Mouse (Mus musculus): ENCODE results near the gene Arhgef26. TPM values are rescaled to one million over a fixed set of nuclear protein-coding genes. Genes with fewer than 3 reads are reported as not detected.
A peak's percentile ranks its signal among the peaks of the same experiment; 100 is the strongest.

Arhgef26 gene
- total and polyA plus RNA-seq, 2 experiments from 2014 or later: 21.7 to 31.3 TPM

- Histone ChIP-seq H3K4me3 (ENCODE audit: low read length) (no peak overlapping the region), H3K9me3 (ENCODE audit: low read length) (no peaks in the 10 kb centered on the region), H3K4me2 (ENCODE audit: low read depth, low read length) (no peak overlapping the region), H3K27ac (no peak overlapping the region), H3K4me1 (ENCODE audit: insufficient read depth, low read length) (no peaks in the 10 kb centered on the region), H3K36me3 (ENCODE audit: insufficient read depth, low read length) (no peaks in the 10 kb centered on the region), H3K27me3 (ENCODE audit: insufficient read depth, low read length) (no peaks in the 10 kb centered on the region), H3K9ac (replicated peaks; ENCODE audit: low read length) (no peak overlapping the region)
- TF ChIP-seq CTCF (IDR thresholded peaks at IDR 0.05; ENCODE audit: low read depth): no peak
- no peak for ATAC-seq
- DNase-seq (ENCODE audit: low spot score): no peak
- 68% methylated on average over 5 of the region's 5 CpGs for WGBS
Observed at GRCm38 (mm10) chr3:62379946-62380345, 41.8 kb downstream of the Arhgef26 start.

DNA sequence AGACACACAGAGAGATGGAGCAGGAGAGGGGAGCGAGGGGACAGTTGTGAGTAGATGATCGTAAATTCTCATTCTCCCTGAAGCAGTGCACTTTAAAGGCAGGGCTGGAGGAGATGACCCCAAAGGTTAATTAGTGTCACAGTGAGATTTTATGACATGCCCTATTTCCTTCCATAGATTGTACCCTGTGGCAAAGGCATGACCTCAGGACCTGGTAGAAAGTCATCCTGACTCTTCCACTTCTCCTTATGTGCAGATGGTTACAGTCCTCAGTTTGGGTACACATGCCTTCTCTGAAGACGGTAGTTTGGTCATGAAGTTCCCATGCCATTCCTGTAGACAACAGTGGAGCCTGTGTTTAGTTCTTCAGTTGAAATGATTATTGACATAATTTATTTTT, 42.3 kb downstream of the Arhgef26 start:
- DNase-seq (ENCODE audit: low spot score) (no peak), ATAC-seq (no peak)
- Histone ChIP-seq H3K4me2 (ENCODE audit: low read depth, low read length) (no peak overlapping the region), H3K4me1 (ENCODE audit: insufficient read depth, low read length) (no peaks in the 10 kb centered on the region), H3K36me3 (ENCODE audit: insufficient read depth, low read length) (no peaks in the 10 kb centered on the region), H3K27ac (no peak overlapping the region), H3K9me3 (ENCODE audit: low read length) (no peaks in the 10 kb centered on the region), H3K27me3 (ENCODE audit: insufficient read depth, low read length) (no peaks in the 10 kb centered on the region), H3K9ac (replicated peaks; ENCODE audit: low read length) (no peak overlapping the region), H3K4me3 (ENCODE audit: low read length) (no peak overlapping the region)
- no peak for TF ChIP-seq CTCF (IDR thresholded peaks at IDR 0.05; ENCODE audit: low read depth)
- WGBS: 78% methylated on average over 3 of the region's 3 CpGs

GRCm38 (mm10) chr3:62382853-62383252, 44.7 kb downstream of the Arhgef26 start:
- no peak for TF ChIP-seq CTCF (IDR thresholded peaks at IDR 0.05; ENCODE audit: low read depth)
- ATAC-seq (no peak), DNase-seq (ENCODE audit: low spot score) (no peak)
- 83% methylated on average over 1 of the region's 1 CpGs for WGBS
- H3K27me3 ChIP-seq (ENCODE audit: insufficient read depth, low read length): no peaks in the 10 kb centered on the region
- no peaks in the 10 kb centered on the region for H3K36me3 ChIP-seq (ENCODE audit: insufficient read depth, low read length)
- no peak overlapping the region for H3K27ac ChIP-seq
- H3K4me3 ChIP-seq (ENCODE audit: low read length): no peak overlapping the region
- H3K4me1 ChIP-seq (ENCODE audit: insufficient read depth, low read length): no peaks in the 10 kb centered on the region
- no peaks in the 10 kb centered on the region for H3K9me3 ChIP-seq (ENCODE audit: low read length)
- no peak overlapping the region for H3K4me2 ChIP-seq (ENCODE audit: low read depth, low read length)
- no peak overlapping the region for H3K9ac ChIP-seq (replicated peaks; ENCODE audit: low read length)

DNA sequence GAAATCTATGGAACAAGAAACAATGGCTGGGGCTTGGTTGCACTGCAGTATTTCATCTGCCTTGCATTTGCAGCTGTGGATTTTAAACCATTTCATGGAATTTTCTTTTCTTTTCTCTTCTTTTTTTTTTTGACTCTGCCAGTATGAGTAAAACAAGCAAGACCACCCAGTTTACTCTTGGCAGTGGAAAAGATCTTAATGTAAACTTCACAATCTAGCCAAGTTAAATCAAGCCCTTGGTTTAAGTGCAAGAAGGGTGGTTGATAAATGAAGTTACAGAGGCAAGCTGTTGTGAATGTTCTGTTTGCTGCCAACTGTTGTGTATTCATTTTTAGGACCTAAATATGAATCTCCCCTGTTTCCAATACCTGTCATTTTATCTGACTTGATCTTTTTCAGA, 54.5 kb downstream of the Arhgef26 start:
- DNase-seq (ENCODE audit: low spot score): no peak
- ATAC-seq: no peak

GRCm38 (mm10) chr3:62394284-62394683, 56.1 kb downstream of the Arhgef26 start:
- no peak overlapping the region for H3K4me2 ChIP-seq (ENCODE audit: low read depth, low read length)
- H3K4me1 ChIP-seq (ENCODE audit: insufficient read depth, low read length): 0 out of 2 replicates have a peak, but pooled peaks cover 3% of the 10 kb centered on the region
- no peaks in the 10 kb centered on the region for H3K9me3 ChIP-seq (ENCODE audit: low read length)
- peak; percentile 61; the same call in 1 of the 2 replicates for ATAC-seq
- no peaks in the 10 kb centered on the region for H3K27me3 ChIP-seq (ENCODE audit: insufficient read depth, low read length)
- WGBS: 24% methylated on average over 7 of the region's 7 CpGs
- peak; percentile 30 for DNase-seq (ENCODE audit: low spot score)
- no peak for TF ChIP-seq CTCF (IDR thresholded peaks at IDR 0.05; ENCODE audit: low read depth)
- no peak overlapping the region for H3K4me3 ChIP-seq (ENCODE audit: low read length)
- no peak overlapping the region for H3K27ac ChIP-seq
- no peak overlapping the region for H3K9ac ChIP-seq (replicated peaks; ENCODE audit: low read length)
- no peaks in the 10 kb centered on the region for H3K36me3 ChIP-seq (ENCODE audit: insufficient read depth, low read length)

More for the DNA sequence above, 54.5 kb downstream of the Arhgef26 start:
- Histone ChIP-seq H3K4me3 (ENCODE audit: low read length) (no peak overlapping the region), H3K27ac (no peak overlapping the region), H3K9me3 (ENCODE audit: low read length) (no peaks in the 10 kb centered on the region), H3K4me2 (ENCODE audit: low read depth, low read length) (no peak overlapping the region), H3K36me3 (ENCODE audit: insufficient read depth, low read length) (no peaks in the 10 kb centered on the region), H3K4me1 (ENCODE audit: insufficient read depth, low read length) (0 out of 2 replicates have a peak, but pooled peaks cover 3% of the 10 kb centered on the region), H3K9ac (replicated peaks; ENCODE audit: low read length) (no peak overlapping the region), H3K27me3 (ENCODE audit: insufficient read depth, low read length) (no peaks in the 10 kb centered on the region)
- TF ChIP-seq CTCF (IDR thresholded peaks at IDR 0.05; ENCODE audit: low read depth): no peak

- WGBS: 81% methylated on average over 5 of the region's 5 CpGs
Observed at GRCm38 (mm10) chr3:62395368-62395767, 57.2 kb downstream of the Arhgef26 start.

DNA sequence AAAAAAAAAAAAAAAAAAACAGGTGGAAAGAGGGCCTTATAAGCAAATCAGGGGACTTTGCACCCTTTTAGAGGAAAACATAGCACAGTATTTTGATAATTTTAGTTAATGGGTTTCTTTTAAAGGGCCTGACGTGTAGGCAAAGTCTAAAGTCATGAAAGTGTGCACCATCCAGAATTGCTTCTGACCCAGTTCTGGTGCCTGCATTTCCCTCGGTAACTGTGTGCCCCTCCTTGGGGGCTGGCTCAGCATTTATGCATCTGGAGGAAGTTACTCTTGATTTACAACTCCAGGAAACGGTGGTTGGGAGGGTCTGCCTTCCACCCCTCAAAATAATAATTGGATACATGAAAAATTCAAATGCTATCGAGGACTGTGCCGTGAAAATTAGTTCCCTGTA, 58.0 kb downstream of the Arhgef26 start:
- H3K27ac ChIP-seq: no peak overlapping the region
- ATAC-seq: no peak
- H3K9me3 ChIP-seq (ENCODE audit: low read length): no peaks in the 10 kb centered on the region
- TF ChIP-seq CTCF (IDR thresholded peaks at IDR 0.05; ENCODE audit: low read depth): no peak
- no peak for DNase-seq (ENCODE audit: low spot score)
- H3K4me3 ChIP-seq (ENCODE audit: low read length): no peak overlapping the region
- H3K9ac ChIP-seq (replicated peaks; ENCODE audit: low read length): no peak overlapping the region
- H3K4me2 ChIP-seq (ENCODE audit: low read depth, low read length): no peak overlapping the region
- H3K4me1 ChIP-seq (ENCODE audit: insufficient read depth, low read length): 0 out of 2 replicates have a peak, but pooled peaks cover 3% of the 10 kb centered on the region
- WGBS: 73% methylated on average over 5 of the region's 5 CpGs
- H3K27me3 ChIP-seq (ENCODE audit: insufficient read depth, low read length): no peaks in the 10 kb centered on the region
- H3K36me3 ChIP-seq (ENCODE audit: insufficient read depth, low read length): no peaks in the 10 kb centered on the region

More at GRCm38 (mm10) chr3:62395368-62395767, 57.2 kb downstream of the Arhgef26 start:
- H3K27ac ChIP-seq: no peak overlapping the region
- no peak for TF ChIP-seq CTCF (IDR thresholded peaks at IDR 0.05; ENCODE audit: low read depth)
- H3K27me3 ChIP-seq (ENCODE audit: insufficient read depth, low read length): no peaks in the 10 kb centered on the region
- DNase-seq (ENCODE audit: low spot score) (no peak), ATAC-seq (no peak)
- H3K36me3 ChIP-seq (ENCODE audit: insufficient read depth, low read length): no peaks in the 10 kb centered on the region
- no peak overlapping the region for H3K9ac ChIP-seq (replicated peaks; ENCODE audit: low read length)
- 0 out of 2 replicates have a peak, but pooled peaks cover 3% of the 10 kb centered on the region for H3K4me1 ChIP-seq (ENCODE audit: insufficient read depth, low read length)
- no peaks in the 10 kb centered on the region for H3K9me3 ChIP-seq (ENCODE audit: low read length)
- H3K4me3 ChIP-seq (ENCODE audit: low read length): no peak overlapping the region
- no peak overlapping the region for H3K4me2 ChIP-seq (ENCODE audit: low read depth, low read length)
